Mouse (Mus musculus) liver, embryonic 13.5 days (tissue): ENCODE results near the gene Hist1h4f. TPM values are rescaled to one million over a fixed set of nuclear protein-coding genes. Genes with fewer than 3 reads are reported as not detected.
A peak's percentile ranks its signal among the peaks of the same experiment; 100 is the strongest.

Source experiments
- ATAC-seq: fragments of 200-750 bp; cut with Nextera tagmentation; 2 replicates; pipeline ENCODE4 v1.8.0; 2017; ENCODE audit warnings: low read depth, mild to moderate bottlenecking, moderate number of reproducible peaks, moderate library complexity
- DNase-seq: peaks from one replicate; pipeline ENCODE4 v3.0.0; 2022
- H3K27ac ChIP-seq: fragments of 300-500 bp; sonication (generic); 2 replicates; pipeline ENCODE4 v1.5.1; 2015; ENCODE audit warnings: moderate library complexity, mild to moderate bottlenecking, inconsistent platforms
- H3K27me3 ChIP-seq: fragments of 300-500 bp; sonication (generic); 2 replicates; pipeline ENCODE4 v1.6.1; 2015; ENCODE audit warnings: mild to moderate bottlenecking, inconsistent platforms
- H3K36me3 ChIP-seq: fragments of 300-500 bp; sonication (generic); 2 replicates; pipeline ENCODE4 v1.6.1; 2015; ENCODE audit warnings: mild to moderate bottlenecking, inconsistent platforms
- H3K4me1 ChIP-seq: fragments of 300-500 bp; sonication (generic); replicated peaks from 2 replicates; pipeline ENCODE4 v1.6.1; 2015; ENCODE audit warnings: inconsistent platforms
- H3K4me2 ChIP-seq: fragments of 300-500 bp; sonication (generic); 2 replicates; pipeline ENCODE4 v1.6.1; 2015; ENCODE audit warnings: inconsistent platforms, mild to moderate bottlenecking, moderate library complexity
- H3K4me3 ChIP-seq: fragments of 300-500 bp; sonication (generic); replicated peaks from 2 replicates; pipeline ENCODE4 v1.5.1; 2015; ENCODE audit warnings: mild to moderate bottlenecking, inconsistent platforms
- H3K9ac ChIP-seq: fragments of 300-500 bp; sonication (generic); 2 replicates; pipeline ENCODE4 v1.6.1; 2015; ENCODE audit warnings: mild to moderate bottlenecking, inconsistent platforms
- H3K9me3 ChIP-seq: fragments of 300-500 bp; sonication (generic); replicated peaks from 2 replicates; pipeline ENCODE4 v1.6.1; 2016; ENCODE audit warnings: inconsistent platforms
- WGBS: fragments of 180-500 bp; shearing (Covaris S2); methylation state at CpG from one replicate; pipeline ENCODE4 v1.1.7; 2015; ENCODE audit not compliant: insufficient replicate concordance; 5-methylcytosine and 5-hydroxymethylcytosine counted together
- polyA plus RNA-seq: library from polyadenylated mRNA; unstranded; fragments of >200 nt; fragmentation: Nextera tagmentation; extraction: Ambion mirVana; gene quantifications from 2 replicates; pipeline ENCODE4 v1.2.1, GENCODE M21; 2015

Hist1h4f gene
- polyA plus RNA-seq, 1 experiment from 2014 or later, result 4.2 TPM

DNA sequence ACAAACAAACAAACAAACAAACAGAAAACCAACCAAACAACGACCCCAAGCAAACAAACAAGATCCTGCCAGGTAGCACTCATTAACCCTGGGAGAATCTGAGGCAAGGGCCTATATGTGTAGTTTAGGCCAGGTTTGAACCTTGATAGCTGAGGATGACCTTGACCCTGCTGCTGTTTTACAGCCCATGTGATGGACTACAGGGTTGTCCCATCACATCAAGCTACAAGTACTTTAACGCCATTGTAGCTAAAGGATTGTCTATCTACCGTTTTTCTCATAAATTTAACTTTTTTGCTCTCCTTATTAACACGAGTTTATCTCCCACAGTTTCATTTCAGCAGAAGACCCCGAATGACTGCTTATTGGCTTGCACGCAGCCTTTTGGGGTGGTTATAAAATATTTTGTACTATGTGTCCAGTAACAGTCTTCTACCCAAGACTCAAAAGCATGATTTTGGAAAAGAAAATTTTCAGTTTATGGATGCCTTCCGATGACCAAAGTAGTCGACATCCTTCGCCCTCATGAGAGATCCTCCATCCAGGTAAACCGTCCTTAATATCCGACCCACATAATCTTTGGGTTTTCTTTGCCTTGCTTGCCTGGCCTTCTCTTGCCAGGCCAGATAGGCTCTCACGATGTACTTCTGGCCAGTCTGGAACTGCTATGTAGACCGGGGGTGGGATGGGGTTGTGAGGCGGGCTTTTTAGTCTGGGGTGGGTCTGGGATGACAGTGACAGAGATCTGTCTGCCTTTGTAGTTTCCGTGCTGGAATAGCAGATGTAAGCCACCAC lies 35.4 kb downstream of the Hist1h4f start:
- Histone ChIP-seq H3K27ac (no peak overlapping the region), H3K27me3 (no peaks in the 10 kb centered on the region), H3K9ac (peak overlapping the region; percentile 63), H3K4me3 (peak overlapping the region; percentile 65), H3K4me1 (peaks cover 38% of the 10 kb centered on the region), H3K36me3 (no peaks in the 10 kb centered on the region), H3K9me3 (no peaks in the 10 kb centered on the region), H3K4me2 (peak overlapping the region; percentile 88)
- DNase-seq (no peak), ATAC-seq (no peak)
- 53% methylated on average over 15 of the region's 15 CpGs for WGBS

GRCm38 (mm10) chr13:23515281-23515680 lies 36.2 kb downstream of the Hist1h4f start:
- Histone ChIP-seq H3K27me3 (no peaks in the 10 kb centered on the region), H3K36me3 (no peaks in the 10 kb centered on the region), H3K4me3 (no peak overlapping the region), H3K4me1 (peaks cover 36% of the 10 kb centered on the region), H3K9me3 (no peaks in the 10 kb centered on the region), H3K27ac (no peak overlapping the region), H3K9ac (no peak overlapping the region), H3K4me2 (0 out of 2 replicates have a peak overlapping the region, but pooled peaks have one; percentile 88)
- ATAC-seq (no peak), DNase-seq (no peak)
- WGBS, result 64% methylated on average over 5 of the region's 5 CpGs

DNA sequence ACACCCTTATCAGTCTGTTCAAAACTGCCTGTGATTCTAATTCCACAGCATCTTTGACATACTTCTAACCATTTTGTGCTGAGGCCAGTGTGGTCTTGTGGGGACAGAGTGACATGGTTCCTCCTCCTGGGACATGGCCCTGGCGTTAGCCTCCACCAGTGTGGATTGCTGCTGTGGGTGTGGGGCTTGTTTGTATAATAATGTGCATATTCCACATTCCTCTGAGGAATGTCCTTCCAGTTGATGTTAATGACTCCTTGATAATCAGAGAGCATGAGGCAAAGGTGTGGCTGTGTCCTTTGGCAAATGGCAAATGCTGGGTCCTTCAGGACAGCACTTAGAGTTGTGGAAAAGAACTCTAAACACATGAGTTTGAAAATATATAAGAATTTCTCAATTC lies 37.9 kb downstream of the Hist1h4f start:
- no peaks in the 10 kb centered on the region for H3K27me3 ChIP-seq
- ATAC-seq (no peak), DNase-seq (no peak)
- H3K36me3 ChIP-seq, result no peaks in the 10 kb centered on the region
- H3K4me2 ChIP-seq, result no peak overlapping the region
- H3K4me3 ChIP-seq, result no peak overlapping the region
- no peak overlapping the region for H3K9ac ChIP-seq
- H3K9me3 ChIP-seq, result no peaks in the 10 kb centered on the region
- H3K27ac ChIP-seq, result no peak overlapping the region
- WGBS, result 79% methylated on average over 1 of the region's 1 CpGs
- peaks cover 29% of the 10 kb centered on the region for H3K4me1 ChIP-seq

DNA sequence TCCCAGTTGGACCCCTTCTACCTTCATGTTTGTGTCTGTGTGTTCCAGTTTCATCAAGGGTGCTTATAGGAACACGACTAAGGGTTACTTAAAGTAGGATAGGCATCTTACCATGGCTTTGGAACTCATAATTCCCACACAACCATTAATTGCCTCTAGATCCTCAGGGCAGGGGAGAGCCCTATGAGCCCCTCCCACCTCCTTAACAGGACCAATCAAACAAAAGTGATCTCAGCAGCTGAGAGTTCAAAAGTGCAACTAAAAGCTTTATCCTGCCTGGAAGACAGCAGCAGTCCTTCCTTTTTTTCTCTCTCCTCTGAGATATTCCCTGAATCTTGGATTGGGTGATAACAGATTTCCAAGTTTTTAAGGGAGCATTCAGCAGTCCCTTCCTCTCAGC lies 41.3 kb downstream of the Hist1h4f start:
- no peaks in the 10 kb centered on the region for H3K36me3 ChIP-seq
- no peak overlapping the region for H3K4me3 ChIP-seq
- DNase-seq (no peak), ATAC-seq (no peak)
- WGBS, result 32% methylated on average over 1 of the region's 1 CpGs
- no peak overlapping the region for H3K9ac ChIP-seq
- no peaks in the 10 kb centered on the region for H3K27me3 ChIP-seq
- peaks cover 47% of the 10 kb centered on the region for H3K4me1 ChIP-seq
- H3K4me2 ChIP-seq, result no peak overlapping the region
- H3K9me3 ChIP-seq, result no peaks in the 10 kb centered on the region
- no peak overlapping the region for H3K27ac ChIP-seq

DNA sequence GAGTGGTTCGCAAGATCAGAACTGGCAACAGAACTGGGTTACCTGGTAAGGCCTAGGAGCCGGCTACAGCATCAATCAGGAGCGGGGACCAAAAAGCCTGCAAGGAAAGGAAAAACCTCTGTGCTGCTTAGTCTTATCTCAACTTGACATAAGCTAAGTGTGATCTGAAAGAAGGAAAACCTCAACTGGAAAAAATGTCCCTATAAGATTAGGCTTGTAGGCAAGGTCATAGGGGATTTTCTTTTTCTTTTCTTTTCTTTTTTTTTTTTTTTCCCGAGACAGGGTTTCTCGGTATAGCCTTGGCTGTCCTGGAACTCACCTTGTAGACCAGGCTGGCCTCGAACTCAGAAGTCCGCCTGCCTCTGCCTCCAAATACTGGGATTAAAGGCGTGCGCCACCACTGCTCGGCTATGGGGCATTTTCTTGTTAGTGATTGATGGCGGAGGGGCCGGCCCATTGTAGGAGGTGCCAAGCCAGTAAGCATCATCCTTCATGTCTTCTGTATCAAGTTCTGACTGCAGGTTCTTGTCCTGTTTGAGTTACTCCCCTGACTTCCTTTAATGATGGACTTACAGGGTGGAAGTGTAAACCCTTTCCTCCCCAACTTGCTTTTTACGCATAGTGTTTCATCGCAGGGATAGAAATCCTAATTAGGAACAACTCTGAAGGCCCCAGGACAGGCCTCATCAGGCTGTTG lies 44.5 kb downstream of the Hist1h4f start:
- no peaks in the 10 kb centered on the region for H3K36me3 ChIP-seq
- WGBS, result 7% methylated on average over 14 of the region's 14 CpGs
- peak overlapping the region; percentile 33 for H3K9ac ChIP-seq
- H3K4me1 ChIP-seq, result peaks cover 66% of the 10 kb centered on the region
- H3K27ac ChIP-seq, result peak overlapping the region; percentile 68
- peak; percentile 58 for ATAC-seq
- H3K4me2 ChIP-seq, result peak overlapping the region; percentile 81
- peak; percentile 71 for DNase-seq
- H3K9me3 ChIP-seq, result no peaks in the 10 kb centered on the region
- H3K4me3 ChIP-seq, result peak overlapping the region; percentile 59
- no peaks in the 10 kb centered on the region for H3K27me3 ChIP-seq

DNA sequence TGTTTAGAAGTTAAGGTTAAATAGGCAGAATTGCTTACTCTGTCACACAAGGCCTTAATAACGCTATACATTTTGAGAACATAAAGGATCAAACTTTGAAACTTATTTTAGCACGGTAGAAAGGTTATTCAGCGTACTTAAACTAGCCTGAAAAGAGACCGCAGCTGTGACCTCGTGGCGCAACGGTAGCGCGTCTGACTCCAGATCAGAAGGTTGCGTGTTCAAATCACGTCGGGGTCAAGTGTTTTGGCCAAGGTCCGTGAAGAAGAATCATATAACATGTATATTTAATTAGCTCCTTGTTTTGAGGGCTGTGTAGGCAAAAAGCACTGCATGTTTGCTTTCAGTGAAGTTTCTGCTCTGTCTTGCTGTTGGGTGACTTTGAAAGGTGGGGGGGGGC lies 45.1 kb downstream of the Hist1h4f start:
- H3K4me2 ChIP-seq, result peak overlapping the region; percentile 81
- peaks cover 66% of the 10 kb centered on the region for H3K4me1 ChIP-seq
- no peaks in the 10 kb centered on the region for H3K9me3 ChIP-seq
- peak; percentile 69 for DNase-seq
- no peaks in the 10 kb centered on the region for H3K27me3 ChIP-seq
- peak overlapping the region; percentile 77 for H3K9ac ChIP-seq
- H3K36me3 ChIP-seq, result no peaks in the 10 kb centered on the region
- H3K27ac ChIP-seq, result peak overlapping the region; percentile 68
- H3K4me3 ChIP-seq, result peak overlapping the region; percentile 59
- peak; percentile 57 for ATAC-seq
- 1% methylated on average over 13 of the region's 13 CpGs for WGBS

- H3K4me1 ChIP-seq, result peaks cover 66% of the 10 kb centered on the region
Measured at GRCm38 (mm10) chr13:23505662-23506345, 45.6 kb downstream of the Hist1h4f start.

GRCm38 (mm10) chr13:23503797-23504196 lies 47.7 kb downstream of the Hist1h4f start:
- Histone ChIP-seq H3K9me3 (no peaks in the 10 kb centered on the region), H3K27ac (no peak overlapping the region), H3K9ac (peak overlapping the region; percentile 22; the same call in 1 of the 2 replicates), H3K4me2 (peak overlapping the region; percentile 52), H3K36me3 (no peaks in the 10 kb centered on the region), H3K27me3 (no peaks in the 10 kb centered on the region), H3K4me3 (peak overlapping the region; percentile 28; the same call in 1 of the 2 replicates), H3K4me1 (peaks cover 73% of the 10 kb centered on the region)
- ATAC-seq (no peak), DNase-seq (peak; percentile 74)
- WGBS, result 1% methylated on average over 9 of the region's 9 CpGs

More at GRCm38 (mm10) chr13:23505662-23506345, 45.6 kb downstream of the Hist1h4f start:
- ATAC-seq (peak; percentile 50), DNase-seq (no peak)
- H3K27ac ChIP-seq, result peak overlapping the region; percentile 76
- H3K9ac ChIP-seq, result peak overlapping the region; percentile 77
- no peaks in the 10 kb centered on the region for H3K27me3 ChIP-seq
- H3K4me3 ChIP-seq, result peak overlapping the region; percentile 59
- no peaks in the 10 kb centered on the region for H3K36me3 ChIP-seq
- H3K4me2 ChIP-seq, result peak overlapping the region; percentile 81
- 2% methylated on average over 14 of the region's 14 CpGs for WGBS
- no peaks in the 10 kb centered on the region for H3K9me3 ChIP-seq

DNA sequence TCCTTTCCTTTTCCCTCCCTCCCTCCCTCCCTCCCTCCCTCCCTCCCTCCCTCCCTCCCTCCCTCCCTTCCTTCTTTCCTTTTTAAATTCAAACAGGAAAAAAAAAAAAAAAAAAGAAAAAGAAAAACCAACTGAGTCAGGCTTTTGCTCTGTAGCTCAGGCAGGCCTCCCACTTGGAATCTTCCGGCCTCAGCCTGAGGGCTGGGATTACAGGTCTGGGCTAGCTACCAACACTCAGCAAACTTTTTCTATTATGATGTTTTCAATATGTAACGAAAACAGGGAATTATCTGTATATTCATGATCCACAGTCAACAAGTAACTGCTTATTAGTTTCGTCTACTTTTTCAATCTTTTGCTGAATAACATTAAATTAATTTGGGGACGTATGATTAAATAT lies 48.5 kb downstream of the Hist1h4f start:
- no peak for DNase-seq
- WGBS, result 64% methylated on average over 4 of the region's 4 CpGs
- Histone ChIP-seq H3K4me1 (peaks cover 76% of the 10 kb centered on the region), H3K27me3 (no peaks in the 10 kb centered on the region), H3K9me3 (no peaks in the 10 kb centered on the region), H3K9ac (no peak overlapping the region), H3K36me3 (no peaks in the 10 kb centered on the region), H3K27ac (no peak overlapping the region), H3K4me2 (no peak overlapping the region), H3K4me3 (no peak overlapping the region)
- ATAC-seq, result no peak

DNA sequence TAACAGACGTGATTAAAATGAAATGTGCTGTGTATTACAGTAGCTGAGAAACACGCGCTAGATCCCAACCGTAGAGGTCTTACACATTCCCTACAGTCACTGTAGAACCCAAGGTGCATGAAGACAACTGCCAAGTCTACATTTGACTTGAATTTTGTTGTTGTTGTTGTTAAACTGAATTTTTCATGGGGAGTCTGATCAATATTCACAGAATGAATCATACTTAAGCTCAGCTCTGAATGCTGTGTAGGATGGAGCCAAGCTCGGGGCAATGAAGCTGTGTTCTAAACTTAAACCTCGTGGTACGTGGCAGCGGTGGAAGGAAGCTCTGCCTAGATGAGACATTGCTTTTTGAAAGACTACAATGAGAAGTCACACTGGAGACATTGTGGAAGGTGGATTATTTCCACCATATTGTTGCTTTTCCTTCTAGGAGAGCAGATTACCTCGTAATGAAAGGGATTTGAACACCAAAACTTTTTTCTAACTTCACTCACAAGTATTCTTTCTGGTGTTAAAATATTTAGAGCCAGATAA lies 49.3 kb downstream of the Hist1h4f start:
- peaks cover 78% of the 10 kb centered on the region for H3K4me1 ChIP-seq
- H3K9me3 ChIP-seq, result no peaks in the 10 kb centered on the region
- no peaks in the 10 kb centered on the region for H3K27me3 ChIP-seq
- H3K4me2 ChIP-seq, result peak overlapping the region; percentile 76
- H3K36me3 ChIP-seq, result no peaks in the 10 kb centered on the region
- 0 out of 2 replicates have a peak overlapping the region, but pooled peaks have one; percentile 51 for H3K27ac ChIP-seq
- ATAC-seq (no peak), DNase-seq (no peak)
- WGBS, result 19% methylated on average over 9 of the region's 9 CpGs
- H3K9ac ChIP-seq, result peak overlapping the region; percentile 59
- H3K4me3 ChIP-seq, result peak overlapping the region; percentile 51

DNA sequence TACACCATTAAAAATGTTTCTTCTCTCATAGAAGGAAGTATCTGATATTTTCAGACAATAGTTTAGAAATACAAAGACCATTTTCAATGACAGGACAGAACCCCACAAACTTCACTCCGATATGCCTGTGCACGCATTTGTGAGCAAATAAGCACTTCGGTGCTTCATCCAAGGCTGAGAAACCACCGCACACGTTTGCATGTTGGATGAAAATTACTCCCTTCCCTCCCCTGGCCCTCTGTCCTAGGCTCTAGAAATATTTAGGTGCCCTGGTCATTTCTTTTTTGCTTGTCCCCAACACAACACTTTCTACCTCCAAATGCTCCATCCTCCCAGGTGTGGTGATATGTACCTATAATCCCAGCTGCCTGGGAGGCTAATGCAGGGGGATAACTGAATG lies 49.9 kb downstream of the Hist1h4f start:
- Histone ChIP-seq H3K4me1 (peaks cover 76% of the 10 kb centered on the region), H3K9ac (peak overlapping the region; percentile 59)

More for the DNA sequence above, 49.9 kb downstream of the Hist1h4f start:
- no peak for ATAC-seq
- 21% methylated on average over 5 of the region's 5 CpGs for WGBS
- no peak for DNase-seq
- H3K36me3 ChIP-seq, result no peaks in the 10 kb centered on the region
- peak overlapping the region; percentile 76 for H3K4me2 ChIP-seq
- H3K4me3 ChIP-seq, result peak overlapping the region; percentile 51
- no peaks in the 10 kb centered on the region for H3K27me3 ChIP-seq
- H3K9me3 ChIP-seq, result no peaks in the 10 kb centered on the region
- no peak overlapping the region for H3K27ac ChIP-seq
